Mouse (Mus musculus) CH12.LX (cell line): ENCODE measurements at regions not wholly inside any gene's neighbourhood (a gene's known extent, or its start where the extent isn't known, plus 50 kb on each side); places are given as distances from the start of the nearest gene placed in this dataset.

Experiments used
- DNase-seq: peaks from one replicate; pipeline ENCODE4 v3.0.0-alpha.2; 2013; ENCODE audit errors: extremely low read depth
- H3K27ac ChIP-seq: 2 replicates; pipeline ENCODE4 v1.5.1; 2012; ENCODE audit warnings: low read depth, mild to moderate bottlenecking, control low read depth, moderate library complexity; ENCODE audit not compliant: insufficient read depth
- H3K27me3 ChIP-seq: replicated peaks from 2 replicates; pipeline ENCODE3; 2012; ENCODE audit warnings: inconsistent platforms
- H3K36me3 ChIP-seq, 2 experiments: replicated peaks in 1 of 2; 2 replicates each; pipeline versions ENCODE3 to v1.6.1; 2012; ENCODE audit warnings: inconsistent platforms in 1 of 2, low read length in 1 of 2, mild to moderate bottlenecking in 1 of 2, mixed read lengths in 1 of 2, moderate library complexity in 1 of 2; ENCODE audit not compliant: control insufficient read depth in 1 of 2, insufficient read depth in 1 of 2
- H3K4me1 ChIP-seq, 2 experiments: 2 replicates each; pipeline ENCODE4 v1.6.1; 2012; ENCODE audit warnings: inconsistent platforms in 1 of 2, moderate library complexity in 1 of 2; ENCODE audit not compliant: insufficient read depth in 2 of 2, control insufficient read depth in 1 of 2
- H3K4me2 ChIP-seq: 2 replicates; pipeline ENCODE4 v1.6.1; 2012; ENCODE audit warnings: low read depth, mild to moderate bottlenecking, control low read depth; ENCODE audit not compliant: poor library complexity, insufficient read depth, severe bottlenecking
- H3K4me3 ChIP-seq, 3 experiments: fragments of 150-350 bp in 1 of 3; sonication (generic) in 1 of 3; replicated peaks in 1 of 3; 2 replicates each; pipeline versions ENCODE3 to v1.5.1; 2011 to 2012; ENCODE audit warnings: low read depth in 2 of 3, low read length in 2 of 3, mild to moderate bottlenecking in 2 of 3, moderate library complexity in 2 of 3, control low read depth in 1 of 3, improper control_type of control experiment in 1 of 3, inconsistent platforms in 1 of 3, mixed read lengths in 1 of 3; ENCODE audit not compliant: poor library complexity in 1 of 3
- H3K79me2 ChIP-seq: replicated peaks from 2 replicates; pipeline ENCODE4 v1.6.1; 2012; ENCODE audit warnings: mild to moderate bottlenecking, moderate library complexity; ENCODE audit not compliant: control insufficient read depth, poor library complexity, insufficient read depth, severe bottlenecking; ENCODE audit errors: extremely low read depth
- H3K9ac ChIP-seq: 2 replicates; pipeline ENCODE4 v1.6.1; 2012; ENCODE audit warnings: low read depth, mild to moderate bottlenecking, control low read depth, moderate library complexity; ENCODE audit not compliant: insufficient read depth
- H3K9me3 ChIP-seq: replicated peaks from 2 replicates; pipeline ENCODE3; 2012; ENCODE audit warnings: low read length, inconsistent platforms, mixed read lengths
- ELF1 ChIP-seq: IDR thresholded peaks from 2 replicates; pipeline ENCODE4 v1.6.1; 2014; ENCODE audit warnings: low read depth, mild to moderate bottlenecking, inconsistent platforms, low read length, improper control_type of control experiment
- ETS1 ChIP-seq: conservative IDR thresholded peaks from 2 replicates; pipeline ENCODE4 v1.6.1; 2012; ENCODE audit warnings: low read depth, mild to moderate bottlenecking, inconsistent platforms, low read length, improper control_type of control experiment, moderate library complexity
- GABPA ChIP-seq: IDR thresholded peaks from 2 replicates; pipeline ENCODE4 v1.6.1; 2012; ENCODE audit warnings: low read depth, low read length, improper control_type of control experiment, inconsistent platforms; ENCODE audit not compliant: insufficient replicate concordance
- IRF4 ChIP-seq: IDR thresholded peaks from 2 replicates; pipeline ENCODE4 v1.6.1; 2014; ENCODE audit warnings: low read depth, mild to moderate bottlenecking, inconsistent platforms, low read length, improper control_type of control experiment
- NELFE ChIP-seq: IDR thresholded peaks from 2 replicates; pipeline ENCODE4 v1.6.1; 2011; ENCODE audit warnings: low read depth, low read length, improper control_type of control experiment
- NRF1 ChIP-seq: IDR thresholded peaks from 2 replicates; pipeline ENCODE4 v1.6.1; 2014; ENCODE audit warnings: low read depth, mild to moderate bottlenecking, inconsistent platforms, low read length, improper control_type of control experiment, moderate library complexity
- PAX5 ChIP-seq: IDR thresholded peaks from 2 replicates; pipeline ENCODE4 v1.6.1; 2012; ENCODE audit warnings: low read length, inconsistent platforms, mixed read lengths
- RAD21 ChIP-seq: IDR thresholded peaks from 2 replicates; pipeline ENCODE4 v1.6.1; 2011; ENCODE audit warnings: low read depth, mild to moderate bottlenecking, low read length, improper control_type of control experiment, moderate library complexity
- RCOR1 ChIP-seq: conservative IDR thresholded peaks from 2 replicates; pipeline ENCODE4 v1.6.1; 2012; ENCODE audit warnings: low read depth, mild to moderate bottlenecking, inconsistent platforms, low read length, improper control_type of control experiment
- SIN3A ChIP-seq: IDR thresholded peaks from 2 replicates; pipeline ENCODE4 v1.6.1; 2012; ENCODE audit warnings: low read length, improper control_type of control experiment, inconsistent platforms
- TBP ChIP-seq: conservative IDR thresholded peaks from 2 replicates; pipeline ENCODE4 v1.6.1; 2011; ENCODE audit warnings: low read depth, low read length, improper control_type of control experiment
- USF1 ChIP-seq: IDR thresholded peaks from 2 replicates; pipeline ENCODE4 v1.6.1; 2014; ENCODE audit warnings: low read depth, mild to moderate bottlenecking, inconsistent platforms, low read length, improper control_type of control experiment
- ZC3H11A ChIP-seq: IDR thresholded peaks from 2 replicates; pipeline ENCODE4 v1.6.1; 2012; ENCODE audit warnings: low read depth, mild to moderate bottlenecking, inconsistent platforms, low read length, improper control_type of control experiment
- ZKSCAN1 ChIP-seq: IDR thresholded peaks from 2 replicates; pipeline ENCODE4 v1.6.1; 2012; ENCODE audit warnings: low read depth, inconsistent platforms, low read length, improper control_type of control experiment, borderline replicate concordance
- ZMIZ1 ChIP-seq: IDR thresholded peaks from 2 replicates; pipeline ENCODE4 v1.6.1; 2012; ENCODE audit warnings: low read depth, mild to moderate bottlenecking, inconsistent platforms, low read length, improper control_type of control experiment
- dilution Hi-C: fragments of 300-500 bp; cut with MboI; formaldehyde crosslinking; loops from 2 replicates; pipeline ENCODE4 v1.14.3; 2020; ENCODE audit warnings: low sequenced_read_pairs; ENCODE audit not compliant: extremely low pct_unique_long_range_greater_than_20kb, extremely low pct_ligation_motif_present
- in situ Hi-C: fragments of 300-500 bp; cut with MboI; formaldehyde crosslinking; loops from 3 replicates; pipeline ENCODE4 v1.14.3; 2019; ENCODE audit warnings: low sequenced_read_pairs, low pct_ligation_motif_present, low pct_unique_long_range_greater_than_20kb, mixed read lengths

DNA sequence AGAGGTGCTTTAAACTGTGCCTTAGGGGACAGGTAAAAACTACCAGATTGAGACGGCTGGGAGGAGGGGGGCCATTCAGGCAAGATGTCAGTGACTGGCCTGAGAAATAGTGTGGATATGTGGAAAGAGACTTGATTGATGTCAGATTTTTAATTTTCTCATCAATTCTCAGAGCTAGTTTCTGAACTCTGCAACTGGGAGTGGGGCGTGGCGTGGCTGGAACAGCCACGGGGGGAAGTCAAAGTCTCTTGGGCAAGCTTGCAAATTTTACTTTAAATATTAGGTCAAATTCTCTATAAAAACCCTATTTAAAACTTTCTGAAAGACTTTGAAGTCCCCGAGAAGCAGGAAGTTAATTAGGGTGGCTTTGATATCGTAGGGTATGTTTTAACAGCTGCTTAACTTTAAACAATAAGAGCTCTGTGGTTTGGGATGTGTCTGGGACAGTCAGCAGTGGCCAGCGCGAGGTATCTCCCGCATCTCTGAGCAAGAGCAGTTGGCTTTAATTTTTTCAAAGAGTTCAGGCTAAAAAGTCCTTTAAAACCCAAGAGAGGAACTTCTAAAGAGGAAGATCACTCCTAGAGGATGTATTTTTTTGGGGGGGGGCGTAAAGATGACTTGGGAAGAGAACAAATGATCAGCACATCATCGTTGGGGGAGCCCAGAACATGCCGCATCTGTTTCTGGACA lies 131.5 kb downstream of the Pten start:
- no peaks in the 10 kb centered on the region for H3K36me3 ChIP-seq
- H3K27me3 ChIP-seq = no peaks in the 10 kb centered on the region
- no peak overlapping the region for H3K27ac ChIP-seq
- H3K9me3 ChIP-seq = no peaks in the 10 kb centered on the region
- no peak overlapping the region for H3K4me2 ChIP-seq
- H3K4me1 ChIP-seq = peaks cover 8 to 35% of the 10 kb centered on the region in 2 experiments; a peak in 3 of 4 replicates
- H3K79me2 ChIP-seq = no peaks in the 10 kb centered on the region
- H3K4me3 ChIP-seq = no peak overlapping the region
- in situ Hi-C loops = no loop called here
- no peak overlapping the region for H3K9ac ChIP-seq
- no peak for DNase-seq
- TF ChIP-seq RAD21 (no peak), ETS1 (no peak)
- TF ChIP-seq, all 38 proteins: peak for 0
- dilution Hi-C loops = no loop called here

DNA sequence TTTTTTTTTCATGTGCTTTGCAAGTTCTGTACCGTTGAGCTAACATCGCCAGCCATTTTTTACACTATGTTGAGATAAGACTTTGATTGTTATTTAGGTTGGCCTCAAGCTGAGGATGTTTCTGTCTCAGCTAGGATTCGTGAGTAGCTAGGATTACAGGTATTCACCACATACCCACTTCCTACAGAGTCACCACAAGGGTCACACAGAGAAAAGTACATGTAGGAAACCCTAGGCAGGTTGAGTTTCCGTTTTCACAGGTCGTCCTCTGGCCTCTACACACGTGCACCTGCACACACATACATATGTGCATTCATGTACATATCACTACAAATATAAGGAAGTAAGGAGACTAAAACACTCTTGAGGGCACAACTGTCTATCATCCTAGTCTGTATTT lies 133.5 kb downstream of the Pten start:
- Histone ChIP-seq H3K9ac (no peak overlapping the region), H3K79me2 (no peaks in the 10 kb centered on the region), H3K36me3 (no peaks in the 10 kb centered on the region), H3K4me1 (peaks cover 8 to 29% of the 10 kb centered on the region in 2 experiments; a peak in 3 of 4 replicates), H3K9me3 (no peaks in the 10 kb centered on the region), H3K4me3 (no peak overlapping the region), H3K4me2 (no peak overlapping the region), H3K27me3 (no peaks in the 10 kb centered on the region), H3K27ac (no peak overlapping the region)
- TF ChIP-seq ZMIZ1 (no peak), ZKSCAN1 (no peak), NELFE (no peak), ZC3H11A (no peak), TBP (no peak), NRF1 (no peak)
- in situ Hi-C loops (no loop called here), dilution Hi-C loops (no loop called here)
- no peak for DNase-seq

DNA sequence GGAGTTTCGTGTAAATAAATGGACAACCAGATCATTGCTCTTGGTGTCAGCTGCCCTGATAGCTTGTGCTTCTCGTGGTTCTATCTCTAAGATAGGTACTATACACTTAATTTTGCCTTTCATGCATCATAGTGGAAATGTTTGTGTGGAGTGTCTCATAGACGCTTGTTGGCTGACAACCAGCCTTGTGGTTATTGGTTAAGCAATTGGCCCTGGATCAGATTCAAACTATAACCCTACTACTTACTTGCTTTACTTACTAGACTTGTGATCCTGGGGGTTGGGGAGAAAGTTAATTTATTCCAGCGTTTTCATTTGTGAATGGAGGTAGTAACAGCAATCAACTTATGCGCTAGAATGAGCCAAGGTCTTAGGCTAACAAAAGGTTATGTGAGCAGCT lies 135.2 kb downstream of the Pten start:
- dilution Hi-C loops (no loop called here), in situ Hi-C loops (no loop called here)
- H3K27ac ChIP-seq = no peak overlapping the region
- no peaks in the 10 kb centered on the region for H3K9me3 ChIP-seq
- no peaks in the 10 kb centered on the region for H3K79me2 ChIP-seq
- no peak overlapping the region for H3K9ac ChIP-seq
- no peaks in the 10 kb centered on the region for H3K27me3 ChIP-seq
- TF ChIP-seq PAX5 = no peak
- TF ChIP-seq RCOR1 = no peak
- TF ChIP-seq USF1 = no peak
- no peak for TF ChIP-seq GABPA
- TF ChIP-seq RAD21 = no peak
- no peak for TF ChIP-seq ELF1
- TF ChIP-seq ETS1 = no peak
- TF ChIP-seq IRF4 = no peak
- no peak for TF ChIP-seq SIN3A
- H3K4me2 ChIP-seq = no peak overlapping the region
- no peaks in the 10 kb centered on the region for H3K36me3 ChIP-seq
- no peak for DNase-seq
- no peak overlapping the region for H3K4me3 ChIP-seq
- H3K4me1 ChIP-seq = peaks cover 2 to 19% of the 10 kb centered on the region in 2 experiments; a peak in 3 of 4 replicates
